Mouse (Mus musculus) left cerebral cortex, adult 8-10 months (tissue): Measurements from ENCODE around the gene Tagap1. TPM values are rescaled to one million over a fixed set of nuclear protein-coding genes. Genes with fewer than 3 reads are reported as not detected.
"Not testable (repeated sequence)": the region's sequence is repeated elsewhere in the genome, so short reads cannot be mapped to it uniquely, and the experiment has no call there.

ENCODE experiments used
- DNase-seq, 2 experiments: peaks; one replicate each; pipeline ENCODE4 v3.0.0; 2022; ENCODE audit warnings: low spot score in 2 of 2
- total RNA-seq, 4 experiments: library from RNA; stranded (reverse); gene quantifications; 2 replicates each; pipeline ENCODE4 v1.2.4; 2022

Tagap1 gene
- total RNA-seq, 4 experiments from 2014 or later: 28.7 to 32.4 (median 29.2) TPM

DNA sequence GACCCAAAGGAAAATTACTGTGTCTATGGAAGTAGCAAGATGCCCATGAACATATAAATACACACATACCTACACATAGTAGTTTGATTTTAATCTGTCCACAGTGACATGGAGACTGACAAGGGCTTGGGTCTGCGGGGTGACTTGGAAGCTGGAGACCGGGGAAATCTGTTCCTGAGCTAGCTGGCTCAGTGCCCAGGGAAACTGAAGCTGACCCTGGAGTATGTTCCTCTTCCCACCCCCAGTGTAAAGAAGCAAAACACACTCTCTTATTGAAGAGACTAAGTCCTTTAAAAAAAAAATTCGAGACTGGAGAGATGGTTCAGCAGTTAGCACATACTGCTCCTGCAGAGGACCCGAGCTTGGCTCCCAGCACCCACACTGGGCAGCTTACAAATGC is 2.0 kb upstream of the Tagap1 start:
- not testable (repeated sequence) for DNase-seq

DNA sequence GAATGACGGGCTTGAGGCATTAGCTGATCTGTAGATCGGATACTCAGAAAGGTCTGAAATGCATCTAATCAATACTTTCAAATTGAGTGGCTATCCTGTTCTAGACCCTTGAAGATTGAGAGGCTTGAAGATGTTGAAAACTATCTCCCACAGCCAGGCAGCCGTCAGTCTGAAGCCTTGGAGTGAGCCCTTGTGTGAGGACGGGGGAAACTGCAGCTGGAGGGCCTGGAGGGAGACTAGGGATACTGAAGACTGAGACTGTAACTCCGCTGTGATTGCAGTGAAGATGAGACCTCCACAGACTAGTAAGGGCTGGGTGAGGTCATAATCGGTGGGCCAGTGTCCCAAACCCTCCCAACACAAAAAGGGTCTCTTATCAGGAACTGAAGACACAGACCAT is 1.4 kb upstream of the Tagap1 start:
- DNase-seq: not testable (repeated sequence)

DNA sequence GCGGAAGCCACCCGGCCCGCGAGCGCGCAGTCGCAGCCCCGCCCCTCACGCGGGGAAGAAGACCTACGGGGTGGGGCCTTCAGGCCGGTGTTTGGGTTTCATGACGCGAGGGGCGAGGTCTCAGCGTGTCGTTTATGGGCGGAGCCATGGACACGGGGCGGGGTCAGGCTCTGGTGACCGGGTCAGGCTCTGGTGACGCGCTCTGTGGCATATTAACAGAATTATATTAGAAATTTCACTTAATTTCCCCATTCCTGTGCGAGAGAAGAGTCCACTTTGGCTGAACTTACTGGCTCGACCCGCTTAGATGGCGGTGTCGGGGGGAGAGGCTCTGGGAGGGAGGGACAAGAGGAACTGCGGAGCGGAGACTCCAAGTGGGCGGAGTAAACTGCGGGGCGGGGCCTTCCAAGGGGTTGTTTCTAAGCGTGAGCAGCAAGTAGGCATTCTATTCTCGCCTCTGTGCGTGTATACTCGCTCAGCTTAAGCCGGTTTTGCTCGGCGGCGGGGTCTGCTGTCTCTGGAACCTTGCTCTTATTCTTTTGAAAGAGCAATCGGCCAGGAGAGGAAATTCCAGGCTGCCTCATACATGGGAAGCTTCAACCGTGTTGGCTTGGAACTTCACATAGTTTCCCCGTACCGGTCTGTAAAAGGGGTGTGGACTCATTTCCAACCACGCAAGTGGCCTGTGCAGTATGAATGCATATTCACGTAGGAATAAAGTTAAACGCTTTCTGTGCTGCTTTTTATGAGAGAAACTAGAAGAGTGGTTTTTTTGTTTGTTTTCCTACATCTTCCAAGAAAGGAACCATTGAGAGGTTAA is 435 bp upstream of the Tagap1 start:
- DNase-seq: peak; percentile 13 to 49

GRCm38 (mm10) chr17:6960349-6960748 is 607 bp downstream of the Tagap1 start:
- DNase-seq: not testable (repeated sequence)

DNA sequence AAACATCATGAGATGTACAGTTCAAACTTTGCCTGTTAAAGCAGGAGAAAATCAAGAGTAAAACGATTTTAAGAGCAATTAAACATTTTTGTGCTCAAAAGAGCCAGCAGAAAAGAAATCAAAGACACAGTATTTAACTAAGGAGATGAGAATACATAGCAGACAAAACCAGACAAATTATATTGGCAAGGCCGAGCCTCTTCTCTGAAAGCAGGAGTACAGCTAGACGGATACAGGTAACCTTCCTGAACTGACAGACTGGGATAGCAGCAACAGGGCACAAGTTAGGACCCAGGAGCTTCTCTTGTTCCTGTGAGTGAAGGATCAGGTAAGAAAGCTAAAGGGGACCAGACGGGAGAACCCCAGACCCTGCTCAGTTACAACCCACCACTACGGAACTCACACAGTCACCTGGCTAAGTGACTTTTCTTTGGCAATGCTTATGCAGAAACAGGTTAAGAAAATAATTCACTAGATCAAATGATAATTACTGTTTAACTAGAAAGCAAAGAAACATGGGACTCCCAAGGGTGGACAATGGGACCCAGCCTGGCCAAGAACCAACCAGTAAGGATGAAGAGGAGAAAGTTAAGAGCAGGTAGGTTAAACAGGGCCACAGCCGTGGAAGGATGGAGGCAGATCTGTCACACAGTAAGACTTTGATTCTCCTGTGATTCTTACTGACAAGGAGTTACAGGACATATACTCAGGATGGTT is 1.3 kb downstream of the Tagap1 start:
- DNase-seq: not testable (repeated sequence)

- not testable (repeated sequence) for DNase-seq
Measured at GRCm38 (mm10) chr17:6958881-6959280, 2.1 kb downstream of the Tagap1 start.

GRCm38 (mm10) chr17:6948769-6949228 is 12.2 kb downstream of the Tagap1 start:
- not testable (repeated sequence) for DNase-seq

DNA sequence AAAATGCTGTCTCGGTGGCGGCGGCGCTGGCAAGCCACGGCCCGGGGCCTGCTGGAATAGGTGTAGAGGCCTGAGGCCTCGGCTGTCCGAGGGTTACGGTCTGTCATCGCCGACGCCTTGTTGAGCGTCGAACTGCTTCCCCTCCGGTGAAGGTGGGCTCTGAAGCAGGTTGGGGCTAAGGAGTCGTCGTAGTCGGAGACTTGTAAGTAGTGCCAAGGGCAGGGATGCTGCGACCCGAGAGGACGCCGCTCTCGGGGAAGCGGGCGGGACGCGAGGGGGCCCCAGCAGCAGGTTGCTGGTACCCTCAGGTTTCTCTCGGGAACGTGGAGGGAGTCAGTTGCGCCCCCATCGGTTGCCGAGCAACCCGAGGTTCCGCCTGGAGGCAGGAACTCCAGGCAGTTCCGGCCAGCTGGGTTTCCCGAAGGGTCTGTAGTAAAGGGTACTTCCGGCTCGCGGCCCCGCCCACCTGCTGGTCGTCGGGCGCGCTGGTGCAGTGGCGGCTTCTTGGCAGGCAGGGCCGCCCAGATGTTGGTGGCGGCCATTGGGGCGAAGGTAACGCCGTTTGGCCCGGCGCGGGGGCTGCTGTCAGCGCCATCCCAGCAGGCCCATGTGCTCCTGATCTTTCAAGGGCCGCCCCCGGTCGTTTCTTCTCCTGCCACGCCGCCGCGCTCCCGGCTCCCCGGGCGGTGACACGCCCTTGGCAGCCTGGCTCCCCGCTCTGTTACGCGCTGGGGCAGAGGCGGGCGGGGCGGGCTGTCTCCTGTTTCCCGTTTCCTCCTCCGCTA is 12.8 kb downstream of the Tagap1 start, which contains the start of gene Rsph3b:
Rsph3b (minus strand) TSS at position 699 of the 785 bp plus-strand sequence.
- peak; percentile 74 to 81 for DNase-seq

DNA sequence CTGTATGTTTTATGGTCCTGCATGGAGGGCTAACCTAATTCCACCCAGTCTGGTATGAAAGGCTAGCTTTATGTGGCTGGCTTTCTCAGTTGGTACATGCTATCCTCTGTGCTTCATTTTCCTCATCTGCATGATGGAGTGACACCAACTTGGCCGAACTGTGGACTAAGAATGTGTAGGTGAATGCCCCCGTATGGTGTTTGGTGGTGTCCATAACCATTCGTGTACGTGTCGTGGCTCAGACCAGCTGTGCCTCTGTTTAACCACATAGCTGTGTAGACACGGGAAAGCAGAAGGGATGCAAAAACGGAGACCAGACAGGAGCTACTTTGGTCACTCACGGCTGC is 13.3 kb downstream of the Tagap1 start:
- DNase-seq: not testable (repeated sequence)

GRCm38 (mm10) chr17:6942560-6942959 is 18.4 kb downstream of the Tagap1 start:
- not testable (repeated sequence) for DNase-seq

DNA sequence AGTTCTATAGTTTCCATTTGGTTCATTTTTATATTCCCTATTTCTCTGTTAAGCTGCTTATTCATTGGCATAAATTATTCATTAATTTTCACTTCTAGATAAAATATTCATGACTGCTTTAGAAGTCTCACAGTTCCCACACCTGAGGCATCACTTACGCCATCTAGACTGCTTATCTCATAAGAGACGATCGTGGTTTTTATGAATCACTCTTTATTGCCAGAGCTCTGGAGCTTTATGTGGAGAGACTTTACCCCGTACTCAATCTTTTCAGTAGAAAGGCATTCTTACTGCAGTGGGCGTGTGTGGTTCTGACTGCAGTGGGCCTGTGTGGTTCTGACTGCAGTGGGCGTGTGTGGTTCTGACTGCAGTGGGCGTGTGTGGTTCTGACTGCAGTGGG is 29.3 kb downstream of the Tagap1 start:
- DNase-seq: not testable (repeated sequence)

DNA sequence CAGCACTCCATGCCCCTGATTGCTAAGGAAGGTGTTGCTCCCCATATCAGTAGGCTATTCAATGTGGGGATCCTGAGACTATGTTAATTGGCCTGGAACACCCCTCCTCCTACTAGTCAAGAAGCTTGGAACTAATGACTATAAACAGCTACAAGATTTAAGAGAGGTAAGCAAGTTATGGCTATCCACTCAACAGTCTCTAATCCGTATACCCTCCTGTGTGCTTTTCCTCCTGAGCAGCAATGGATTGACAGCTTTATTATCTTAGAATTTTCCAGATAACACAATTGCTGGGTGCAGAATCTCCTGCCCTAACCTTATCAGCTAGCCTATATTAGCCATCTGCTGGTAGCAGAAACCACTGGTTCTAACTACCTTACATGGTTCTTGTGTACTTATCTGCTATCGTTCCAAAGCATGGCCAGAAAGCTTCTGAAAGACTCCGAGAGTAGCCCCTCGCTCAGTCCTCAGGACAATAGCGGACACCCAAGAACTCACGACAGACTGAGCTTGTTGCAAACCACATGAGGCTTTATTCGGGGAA is 40.5 kb downstream of the Tagap1 start:
- DNase-seq: not testable (repeated sequence)

GRCm38 (mm10) chr17:6919388-6919787 is 41.6 kb downstream of the Tagap1 start:
- not testable (repeated sequence) for DNase-seq

DNA sequence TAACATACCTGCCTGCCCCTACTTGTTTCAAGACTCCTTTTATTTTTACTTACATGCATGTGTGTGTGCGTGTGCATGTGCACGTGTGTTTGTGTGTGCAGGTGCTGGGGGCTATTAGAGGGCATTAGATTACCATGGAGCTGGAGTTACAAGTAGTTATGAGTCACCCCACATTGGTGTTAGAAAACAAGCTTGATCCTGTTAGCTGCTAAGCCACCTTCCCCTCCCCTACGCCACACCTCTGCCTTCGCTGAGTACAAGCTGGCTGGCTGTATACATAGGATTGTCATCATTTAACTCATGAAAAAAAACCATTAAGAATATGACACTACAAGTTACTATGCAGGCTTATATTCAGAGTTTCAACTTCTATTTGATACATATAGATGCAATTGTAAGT is 45.7 kb downstream of the Tagap1 start:
- not testable (repeated sequence) for DNase-seq

DNA sequence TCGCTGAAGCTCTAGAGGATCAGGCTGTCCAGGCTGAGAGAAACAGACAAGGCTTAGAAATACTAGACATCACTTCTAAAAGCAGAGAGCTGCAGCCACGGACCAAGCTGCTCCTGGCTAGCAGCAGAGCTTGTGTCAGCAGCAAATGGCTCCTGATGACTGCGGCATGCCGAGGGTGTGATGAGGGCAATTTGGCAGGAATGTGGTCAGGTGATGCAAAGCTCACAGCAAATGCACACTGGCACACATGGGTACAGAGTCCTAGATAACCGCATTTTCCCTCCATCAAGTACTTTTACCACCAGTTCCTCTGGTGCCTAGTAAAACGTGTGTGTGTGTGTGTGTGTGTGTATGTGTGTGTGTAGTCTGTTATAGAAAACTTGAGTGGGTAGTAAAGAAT is 46.9 kb downstream of the Tagap1 start:
- not testable (repeated sequence) for DNase-seq

Other genes with a start within 250 kb of the Tagap1 start
- gene Ezr, start 178.4 kb downstream of the Tagap1 start, total RNA-seq: 10 to 100 TPM; 37.9 to 48.8 (median 40.2) TPM
- 10 to 100 TPM; 27.0 to 29.7 (median 28.7) TPM for gene Rsph3b, start 12.5 kb downstream of the Tagap1 start, total RNA-seq
- gene Rnaset2b, start 9.5 kb upstream of the Tagap1 start, total RNA-seq: 10 to 100 TPM; 47.5 to 62.4 (median 55.7) TPM
- gene Gm49721, start 17.7 kb upstream of the Tagap1 start, total RNA-seq: 1 to 10 TPM in 1 of 4 experiments, under 1 TPM in 3; 0.23 to 1.3 (median 0.61) TPM
- gene Gm1604a, start 64.4 kb upstream of the Tagap1 start, total RNA-seq: 1 to 10 TPM in 3 of 4 experiments, under 1 TPM in 1; 0.68 to 2.5 (median 1.8) TPM
- 10 to 100 TPM; 49.6 to 57.2 (median 50.4) TPM for gene Rps6ka2, start 209.0 kb upstream of the Tagap1 start, total RNA-seq